Mouse (Mus musculus): Measurements from ENCODE around the gene Ppp1r13b. TPM values are rescaled to one million over a fixed set of nuclear protein-coding genes. Genes with fewer than 3 reads are reported as not detected.

The Ppp1r13b gene
- polyA plus RNA-seq, 1 experiment from 2014 or later = 29.1 TPM

DNA sequence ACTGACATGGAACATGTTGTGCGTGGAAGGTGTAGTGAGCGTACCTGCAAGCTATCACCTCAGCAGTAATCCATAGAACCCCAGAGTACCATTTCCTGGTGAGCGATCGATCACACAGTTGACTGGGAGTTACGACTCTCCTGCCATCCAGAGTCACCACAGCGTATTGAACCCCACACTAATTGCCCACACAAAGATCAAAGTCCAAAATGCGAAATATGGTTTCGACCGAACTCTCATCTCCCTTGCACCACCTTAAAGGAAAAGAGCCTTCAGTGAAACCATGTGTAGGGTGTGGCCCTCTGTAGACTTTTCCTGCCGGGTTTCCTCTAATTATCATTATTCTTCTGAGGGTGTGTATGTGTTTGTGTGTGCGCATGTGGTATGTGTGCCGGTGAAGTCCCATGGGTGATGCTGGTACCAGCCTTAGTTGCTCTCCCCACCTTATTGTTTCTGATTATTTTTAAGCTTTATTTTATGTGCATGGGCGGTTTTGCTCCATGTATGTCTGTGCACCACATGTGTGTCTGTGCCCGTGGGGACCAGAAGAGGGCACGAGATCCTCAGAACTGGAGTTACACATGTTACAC lies 3.4 kb upstream of the Ppp1r13b start:
- H3K4me2 ChIP-seq (ENCODE audit: low read length) = no peak overlapping the region
- H3K4me3 ChIP-seq (ENCODE audit: low read depth, low read length) = no peak overlapping the region
- H3K9me3 ChIP-seq (ENCODE audit: control insufficient read depth, low read length) = no peaks in the 10 kb centered on the region
- H3K36me3 ChIP-seq (ENCODE audit: control insufficient read depth, insufficient read depth, low read length) = no peaks in the 10 kb centered on the region
- WGBS = 73% methylated on average over 15 of the region's 15 CpGs
- peaks cover 5% of the 10 kb centered on the region for H3K4me1 ChIP-seq (replicated peaks; ENCODE audit: control insufficient read depth, insufficient read depth, low read length)
- peak overlapping the region; percentile 43; the same call in 1 of the 2 replicates for H3K27ac ChIP-seq (ENCODE audit: low read depth)
- DNase-seq (ENCODE audit: low spot score) (no peak), ATAC-seq (replicated peaks; ENCODE audit: low FRiP score, low TSS enrichment, low read depth) (peak; percentile 46)
- no peaks in the 10 kb centered on the region for H3K27me3 ChIP-seq (replicated peaks; ENCODE audit: control insufficient read depth, insufficient read depth, low read length)
- no peak overlapping the region for H3K9ac ChIP-seq (ENCODE audit: low read length)

DNA sequence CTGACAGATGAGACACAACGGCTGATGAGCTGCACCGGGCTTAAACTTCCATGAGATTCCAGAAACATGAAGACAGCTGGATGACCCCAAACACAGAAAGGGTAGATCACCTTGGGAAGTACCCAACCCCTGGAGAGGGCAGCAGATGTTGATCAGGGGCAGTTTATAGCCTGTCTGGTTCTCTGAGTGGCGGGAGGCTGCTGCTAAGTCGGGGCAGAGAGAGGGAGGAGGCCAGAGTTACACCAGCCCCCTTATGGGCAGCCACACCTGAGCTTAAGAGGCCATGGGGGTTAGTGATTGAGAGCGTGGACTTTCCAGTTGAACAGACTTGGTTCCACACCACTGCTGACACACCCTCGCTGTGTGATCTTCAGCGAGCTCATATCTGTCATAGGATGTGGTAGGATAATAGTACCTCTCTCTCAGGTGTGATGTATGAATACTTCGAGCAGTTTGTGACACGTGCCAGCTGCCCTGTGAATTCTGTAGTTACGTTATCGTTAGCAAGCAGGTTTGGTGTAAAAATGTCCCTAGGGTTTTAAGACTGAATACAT lies 1.2 kb upstream of the Ppp1r13b start:
- Histone ChIP-seq H3K4me2 (ENCODE audit: low read length) (peak overlapping the region; percentile 91), H3K36me3 (ENCODE audit: control insufficient read depth, insufficient read depth, low read length) (no peaks in the 10 kb centered on the region), H3K4me3 (ENCODE audit: low read depth, low read length) (peak overlapping the region; percentile 80; the same call in 1 of the 2 replicates), H3K9ac (ENCODE audit: low read length) (no peak overlapping the region), H3K27me3 (replicated peaks; ENCODE audit: control insufficient read depth, insufficient read depth, low read length) (no peaks in the 10 kb centered on the region), H3K4me1 (replicated peaks; ENCODE audit: control insufficient read depth, insufficient read depth, low read length) (0 out of 2 replicates have a peak, but pooled peaks cover 5% of the 10 kb centered on the region), H3K9me3 (ENCODE audit: control insufficient read depth, low read length) (no peaks in the 10 kb centered on the region), H3K27ac (ENCODE audit: low read depth) (no peak overlapping the region)
- DNase-seq (ENCODE audit: low spot score) = no peak
- 55% methylated on average over 11 of the region's 11 CpGs for WGBS
- no peak for ATAC-seq (replicated peaks; ENCODE audit: low FRiP score, low TSS enrichment, low read depth)

DNA sequence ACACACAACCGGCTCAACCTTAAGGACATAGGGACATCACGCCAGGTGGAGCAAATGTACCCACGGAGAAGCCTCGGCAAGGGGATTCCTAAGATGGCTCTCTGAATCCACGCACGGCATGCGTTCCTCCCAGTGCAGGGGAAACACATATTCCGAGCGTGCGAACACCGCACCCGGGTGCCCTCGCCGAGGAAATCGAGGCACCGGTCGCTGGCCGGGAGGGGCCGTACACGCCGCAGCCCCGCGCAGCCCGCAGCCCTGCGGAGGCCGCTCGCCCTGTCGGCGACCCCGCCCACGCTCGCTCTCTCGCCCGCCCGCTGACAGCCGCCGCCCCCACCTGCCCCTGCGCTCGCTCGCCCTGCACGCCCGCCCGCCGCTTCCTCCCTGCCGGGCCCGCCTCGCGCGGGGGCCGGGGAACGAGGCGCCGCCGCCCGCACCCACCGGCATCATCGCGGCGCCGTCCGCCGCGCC lies 454 bp downstream of the Ppp1r13b start:
- Histone ChIP-seq H3K4me2 (ENCODE audit: low read length) (peak overlapping the region; percentile 91), H3K4me1 (replicated peaks; ENCODE audit: control insufficient read depth, insufficient read depth, low read length) (no peaks in the 10 kb centered on the region), H3K4me3 (ENCODE audit: low read depth, low read length) (peak overlapping the region; percentile 80), H3K27me3 (replicated peaks; ENCODE audit: control insufficient read depth, insufficient read depth, low read length) (no peaks in the 10 kb centered on the region), H3K9ac (ENCODE audit: low read length) (peak overlapping the region; percentile 67), H3K9me3 (ENCODE audit: control insufficient read depth, low read length) (no peaks in the 10 kb centered on the region), H3K27ac (ENCODE audit: low read depth) (peak overlapping the region; percentile 65), H3K36me3 (ENCODE audit: control insufficient read depth, insufficient read depth, low read length) (no peaks in the 10 kb centered on the region)
- ATAC-seq (replicated peaks; ENCODE audit: low FRiP score, low TSS enrichment, low read depth) (peak; percentile 61), DNase-seq (ENCODE audit: low spot score) (peak; percentile 77)
- under 1% methylated on average over 38 of the region's 63 CpGs for WGBS

DNA sequence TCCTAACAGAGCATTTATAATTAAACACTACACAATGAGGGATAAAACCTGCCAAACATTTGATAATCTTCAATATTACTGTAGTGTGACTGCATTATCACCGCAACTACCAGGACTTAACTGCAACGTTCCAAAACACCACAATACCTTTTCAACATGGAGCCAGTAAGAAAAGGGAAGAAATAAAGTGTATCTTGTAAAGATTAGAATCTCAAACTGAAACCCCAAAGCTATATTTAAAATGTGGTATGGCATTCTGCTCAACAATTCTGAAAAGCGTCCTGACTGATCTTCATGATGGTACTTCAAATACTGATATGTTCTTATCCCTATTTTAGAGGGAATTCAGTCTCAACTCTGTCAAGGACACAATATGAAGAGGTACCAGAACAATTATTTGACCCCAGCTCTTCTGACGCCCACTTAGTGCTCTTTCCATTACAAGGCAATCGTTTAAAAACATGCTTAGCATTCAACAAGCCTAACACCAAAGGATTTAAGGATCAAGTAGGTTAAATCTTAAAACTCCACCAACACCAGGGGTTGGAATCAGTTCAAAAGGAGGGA lies 1.5 kb downstream of the Ppp1r13b start:
- ATAC-seq (replicated peaks; ENCODE audit: low FRiP score, low TSS enrichment, low read depth) (no peak), DNase-seq (ENCODE audit: low spot score) (no peak)
- WGBS = 57% methylated on average over 5 of the region's 5 CpGs
- Histone ChIP-seq H3K9ac (ENCODE audit: low read length) (peak overlapping the region; percentile 67; the same call in 1 of the 2 replicates), H3K27ac (ENCODE audit: low read depth) (no peak overlapping the region), H3K4me3 (ENCODE audit: low read depth, low read length) (peak overlapping the region; percentile 80), H3K9me3 (ENCODE audit: control insufficient read depth, low read length) (no peaks in the 10 kb centered on the region), H3K36me3 (ENCODE audit: control insufficient read depth, insufficient read depth, low read length) (no peaks in the 10 kb centered on the region), H3K27me3 (replicated peaks; ENCODE audit: control insufficient read depth, insufficient read depth, low read length) (no peaks in the 10 kb centered on the region), H3K4me2 (ENCODE audit: low read length) (peak overlapping the region; percentile 91), H3K4me1 (replicated peaks; ENCODE audit: control insufficient read depth, insufficient read depth, low read length) (no peaks in the 10 kb centered on the region)

DNA sequence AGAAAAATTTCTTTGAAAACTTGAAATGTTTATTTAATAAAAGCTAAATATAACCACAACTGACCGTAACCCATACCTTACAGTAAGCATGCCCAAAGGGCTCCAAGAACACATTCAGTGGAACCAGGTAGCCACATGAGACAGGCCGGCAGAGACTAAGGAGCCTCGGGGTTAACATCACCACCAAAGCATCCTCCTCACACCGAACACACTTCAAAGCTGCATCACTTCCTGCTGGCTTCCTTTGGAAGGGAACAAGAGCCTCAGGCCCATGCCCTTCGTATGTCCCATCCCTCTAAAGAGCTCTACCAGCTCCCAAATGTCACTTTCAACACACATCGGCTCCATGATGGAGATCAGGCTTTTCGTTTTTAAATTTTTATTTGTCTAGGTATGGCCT lies 5.4 kb downstream of the Ppp1r13b start:
- H3K27me3 ChIP-seq (replicated peaks; ENCODE audit: control insufficient read depth, insufficient read depth, low read length) = no peaks in the 10 kb centered on the region
- 67% methylated on average over 7 of the region's 7 CpGs for whole genome bisulfite sequencing
- H3K4me1 ChIP-seq (replicated peaks; ENCODE audit: control insufficient read depth, insufficient read depth, low read length) = peaks cover 7% of the 10 kb centered on the region; the same call in 1 of the 2 replicates
- no peak overlapping the region for H3K4me3 ChIP-seq (ENCODE audit: low read depth, low read length)
- H3K4me2 ChIP-seq (ENCODE audit: low read length) = no peak overlapping the region
- no peak overlapping the region for H3K27ac ChIP-seq (ENCODE audit: low read depth)
- no peak overlapping the region for H3K9ac ChIP-seq (ENCODE audit: low read length)
- DNase-seq (ENCODE audit: low spot score) (no peak), ATAC-seq (replicated peaks; ENCODE audit: low FRiP score, low TSS enrichment, low read depth) (no peak)
- no peaks in the 10 kb centered on the region for H3K9me3 ChIP-seq (ENCODE audit: control insufficient read depth, low read length)
- H3K36me3 ChIP-seq (ENCODE audit: control insufficient read depth, insufficient read depth, low read length) = no peaks in the 10 kb centered on the region

DNA sequence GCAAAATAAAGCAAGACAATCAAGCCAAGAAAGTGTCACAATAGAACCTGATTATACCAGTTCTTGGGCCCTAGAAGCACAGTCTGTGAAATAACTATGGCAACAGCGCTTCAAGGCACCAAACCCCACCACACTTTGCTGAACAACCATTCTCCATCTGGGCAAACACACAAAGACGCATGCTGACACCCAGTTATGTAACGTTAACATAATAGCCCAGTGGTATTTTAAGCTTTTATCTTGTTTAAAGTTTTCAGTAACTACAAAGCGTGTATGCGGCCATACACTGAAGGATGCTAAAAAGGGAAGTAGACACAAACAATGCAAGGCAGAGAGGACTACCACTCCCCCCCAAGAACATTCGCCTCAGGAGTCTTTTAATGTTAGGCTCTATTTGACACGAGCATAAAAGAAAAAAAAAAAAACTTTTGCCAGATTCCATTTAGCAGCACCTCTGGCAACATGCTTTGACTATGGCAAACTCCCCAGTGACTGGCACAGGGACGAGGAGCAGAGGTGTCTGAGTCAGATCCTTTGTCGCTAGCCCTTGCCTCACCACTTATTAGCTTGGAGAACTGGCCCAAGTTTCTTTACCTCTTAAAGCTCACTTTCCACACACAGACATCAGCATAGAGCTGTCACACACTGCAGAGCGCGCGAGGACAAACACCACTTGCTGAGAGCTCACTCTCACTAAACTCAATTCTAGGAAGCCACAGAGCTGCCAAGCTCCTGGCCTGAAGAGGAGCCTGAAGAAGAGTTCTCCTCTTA lies 6.6 kb downstream of the Ppp1r13b start:
- DNase-seq (ENCODE audit: low spot score) (no peak), ATAC-seq (replicated peaks; ENCODE audit: low FRiP score, low TSS enrichment, low read depth) (no peak)
- H3K27ac ChIP-seq (ENCODE audit: low read depth) = no peak overlapping the region
- H3K9me3 ChIP-seq (ENCODE audit: control insufficient read depth, low read length) = no peaks in the 10 kb centered on the region
- H3K4me1 ChIP-seq (replicated peaks; ENCODE audit: control insufficient read depth, insufficient read depth, low read length) = peaks cover 17% of the 10 kb centered on the region
- H3K36me3 ChIP-seq (ENCODE audit: control insufficient read depth, insufficient read depth, low read length) = no peaks in the 10 kb centered on the region
- no peak overlapping the region for H3K4me2 ChIP-seq (ENCODE audit: low read length)
- no peak overlapping the region for H3K9ac ChIP-seq (ENCODE audit: low read length)
- 75% methylated on average over 12 of the region's 12 CpGs for WGBS
- no peaks in the 10 kb centered on the region for H3K27me3 ChIP-seq (replicated peaks; ENCODE audit: control insufficient read depth, insufficient read depth, low read length)
- no peak overlapping the region for H3K4me3 ChIP-seq (ENCODE audit: low read depth, low read length)

DNA sequence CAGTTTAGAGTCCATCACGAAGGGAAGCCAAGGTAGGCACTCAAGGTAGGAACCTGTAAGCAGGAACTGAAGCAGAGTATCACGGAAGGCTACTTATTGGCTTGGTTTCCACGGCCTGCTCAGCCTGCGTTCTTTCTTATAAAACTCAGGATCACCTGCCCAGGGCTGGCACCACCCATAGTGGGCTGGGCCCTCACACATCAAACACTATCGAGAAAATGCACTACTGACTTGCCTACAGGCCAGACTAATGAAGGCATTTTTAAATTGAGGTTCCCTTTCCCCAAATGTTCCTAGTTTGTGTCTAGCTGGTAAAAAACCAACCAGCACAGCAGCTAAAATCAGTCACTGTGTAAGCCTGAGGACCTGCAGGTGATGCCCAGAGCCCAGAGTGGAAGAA lies 8.3 kb downstream of the Ppp1r13b start:
- H3K36me3 ChIP-seq (ENCODE audit: control insufficient read depth, insufficient read depth, low read length) = no peaks in the 10 kb centered on the region
- H3K4me2 ChIP-seq (ENCODE audit: low read length) = no peak overlapping the region
- H3K27me3 ChIP-seq (replicated peaks; ENCODE audit: control insufficient read depth, insufficient read depth, low read length) = no peaks in the 10 kb centered on the region
- no peak for ATAC-seq (replicated peaks; ENCODE audit: low FRiP score, low TSS enrichment, low read depth)
- H3K9me3 ChIP-seq (ENCODE audit: control insufficient read depth, low read length) = no peaks in the 10 kb centered on the region
- H3K9ac ChIP-seq (ENCODE audit: low read length) = no peak overlapping the region
- WGBS = 64% methylated on average over 5 of the region's 5 CpGs
- no peak overlapping the region for H3K27ac ChIP-seq (ENCODE audit: low read depth)
- H3K4me3 ChIP-seq (ENCODE audit: low read depth, low read length) = no peak overlapping the region
- no peak for DNase-seq (ENCODE audit: low spot score)
- H3K4me1 ChIP-seq (replicated peaks; ENCODE audit: control insufficient read depth, insufficient read depth, low read length) = peaks cover 17% of the 10 kb centered on the region

GRCm38 (mm10) chr12:111898686-111899085 lies 9.2 kb downstream of the Ppp1r13b start:
- DNase-seq (ENCODE audit: low spot score) (no peak), ATAC-seq (replicated peaks; ENCODE audit: low FRiP score, low TSS enrichment, low read depth) (no peak)
- no peak overlapping the region for H3K9ac ChIP-seq (ENCODE audit: low read length)
- WGBS = 78% methylated on average over 9 of the region's 9 CpGs
- H3K4me1 ChIP-seq (replicated peaks; ENCODE audit: control insufficient read depth, insufficient read depth, low read length) = peaks cover 17% of the 10 kb centered on the region
- H3K27ac ChIP-seq (ENCODE audit: low read depth) = no peak overlapping the region
- H3K36me3 ChIP-seq (ENCODE audit: control insufficient read depth, insufficient read depth, low read length) = no peaks in the 10 kb centered on the region
- no peaks in the 10 kb centered on the region for H3K9me3 ChIP-seq (ENCODE audit: control insufficient read depth, low read length)
- H3K4me3 ChIP-seq (ENCODE audit: low read depth, low read length) = no peak overlapping the region
- H3K27me3 ChIP-seq (replicated peaks; ENCODE audit: control insufficient read depth, insufficient read depth, low read length) = no peaks in the 10 kb centered on the region
- H3K4me2 ChIP-seq (ENCODE audit: low read length) = no peak overlapping the region

Data from intestine, embryonic 14.5 days (tissue).